Mouse (Mus musculus): ENCODE data around the gene Plpp3.

Gene Plpp3

DNA sequence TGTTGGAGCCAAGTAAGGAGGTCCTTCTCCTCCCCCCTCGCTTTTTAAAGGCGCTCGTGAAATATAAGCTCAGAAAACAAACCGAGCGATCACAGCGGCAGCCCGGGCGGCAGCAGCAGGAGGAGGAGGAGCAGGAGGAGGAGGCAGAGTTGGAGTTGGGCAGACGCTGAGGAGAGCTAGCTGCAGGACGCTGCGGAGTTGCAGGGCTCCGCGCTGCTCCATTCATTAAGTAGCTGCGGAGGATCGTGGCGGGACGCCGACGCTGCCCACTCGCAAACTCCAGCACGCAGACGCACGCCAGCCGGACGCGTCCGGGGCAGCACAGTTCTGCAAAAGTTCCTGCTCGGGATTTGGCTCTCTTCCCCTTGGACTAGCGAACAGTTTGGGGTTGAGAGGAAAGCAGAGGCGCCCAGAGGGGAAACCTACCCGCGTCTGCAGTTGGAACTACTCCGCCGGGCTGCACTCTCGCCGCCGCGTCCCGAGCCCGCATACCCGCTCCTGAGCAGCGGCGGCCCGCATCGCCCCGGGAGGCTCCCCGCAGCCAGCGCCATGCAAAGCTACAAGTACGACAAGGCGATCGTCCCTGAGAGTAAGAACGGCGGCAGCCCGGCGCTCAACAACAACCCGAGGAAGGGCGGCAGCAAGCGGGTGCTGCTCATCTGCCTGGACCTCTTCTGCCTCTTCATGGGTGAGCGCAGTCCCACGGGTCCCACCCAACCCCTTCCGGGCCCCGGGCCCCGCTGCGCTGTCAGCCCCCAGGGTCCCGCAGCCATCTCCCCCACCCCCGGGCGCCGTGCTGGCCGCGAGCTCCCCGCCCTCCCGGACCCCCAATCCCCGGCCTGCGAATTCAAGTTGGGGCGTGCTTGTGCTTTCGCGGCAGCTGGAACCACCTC is at the start of gene Plpp3:
Gene Plpp3 (plus strand): TSS at position 72 of the 893 bp plus-strand sequence.
- DNase-seq (ENCODE audit: low spot score): peak; percentile 90

DNA sequence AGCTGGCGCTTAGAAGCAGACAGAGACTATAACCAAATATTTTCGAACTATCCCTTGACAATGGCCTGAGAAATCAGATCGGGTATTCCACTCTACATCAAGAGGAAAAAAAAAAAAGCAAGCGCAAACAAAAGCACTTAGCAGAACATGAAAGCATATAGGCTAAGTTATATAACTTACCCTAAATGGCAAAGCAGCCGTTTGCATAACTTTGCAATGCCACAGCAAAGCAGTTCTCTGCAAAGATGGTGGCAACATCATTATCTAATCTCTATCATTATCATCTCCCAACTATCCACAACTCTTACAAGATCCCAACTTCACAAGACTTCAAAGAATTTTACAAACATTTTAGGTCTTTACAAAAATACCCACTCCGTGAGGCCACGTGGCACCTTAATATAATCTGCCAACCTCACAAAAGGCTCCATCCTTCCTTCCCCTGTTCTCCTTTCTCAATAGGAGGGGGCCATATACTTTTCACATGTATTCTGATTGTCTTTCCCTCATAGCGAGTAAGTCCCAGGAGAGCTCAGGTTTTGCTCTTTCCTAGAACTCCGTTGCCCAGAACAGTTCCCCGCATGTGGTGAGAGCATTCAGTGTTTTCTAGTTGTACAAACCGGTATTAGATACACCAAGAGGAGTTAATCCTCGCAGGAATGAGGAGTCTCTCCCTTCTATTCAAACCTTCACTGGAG is 49.1 kb upstream of the Plpp3 start:
- no peak for DNase-seq (ENCODE audit: low spot score)

DNA sequence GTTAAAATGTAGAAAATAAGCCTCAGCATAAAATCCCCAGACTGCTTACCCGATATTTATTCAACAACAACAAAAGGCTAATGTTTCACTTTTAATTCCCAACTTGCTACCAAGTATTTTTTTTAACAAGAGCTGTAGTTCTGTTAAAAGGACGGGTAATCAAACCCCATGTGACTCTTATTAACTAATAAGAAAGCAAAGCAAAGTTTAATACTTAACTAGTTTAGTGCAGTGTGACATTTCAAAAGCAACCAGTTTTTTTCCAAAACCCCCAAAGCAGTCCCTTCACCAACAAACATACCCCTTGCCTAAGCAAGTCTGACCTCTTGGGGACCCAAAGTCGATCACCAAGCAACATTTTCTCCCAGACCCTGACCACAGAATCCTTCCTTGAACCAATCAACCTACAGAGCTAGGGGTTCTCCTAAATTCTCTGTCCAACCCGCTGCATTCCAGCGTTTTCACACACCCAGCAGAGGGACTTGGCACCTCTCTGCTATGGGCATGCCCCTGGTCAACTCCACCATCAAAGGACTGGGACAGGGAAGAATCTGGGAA is 48.4 kb upstream of the Plpp3 start:
- no peak for DNase-seq (ENCODE audit: low spot score)

DNA sequence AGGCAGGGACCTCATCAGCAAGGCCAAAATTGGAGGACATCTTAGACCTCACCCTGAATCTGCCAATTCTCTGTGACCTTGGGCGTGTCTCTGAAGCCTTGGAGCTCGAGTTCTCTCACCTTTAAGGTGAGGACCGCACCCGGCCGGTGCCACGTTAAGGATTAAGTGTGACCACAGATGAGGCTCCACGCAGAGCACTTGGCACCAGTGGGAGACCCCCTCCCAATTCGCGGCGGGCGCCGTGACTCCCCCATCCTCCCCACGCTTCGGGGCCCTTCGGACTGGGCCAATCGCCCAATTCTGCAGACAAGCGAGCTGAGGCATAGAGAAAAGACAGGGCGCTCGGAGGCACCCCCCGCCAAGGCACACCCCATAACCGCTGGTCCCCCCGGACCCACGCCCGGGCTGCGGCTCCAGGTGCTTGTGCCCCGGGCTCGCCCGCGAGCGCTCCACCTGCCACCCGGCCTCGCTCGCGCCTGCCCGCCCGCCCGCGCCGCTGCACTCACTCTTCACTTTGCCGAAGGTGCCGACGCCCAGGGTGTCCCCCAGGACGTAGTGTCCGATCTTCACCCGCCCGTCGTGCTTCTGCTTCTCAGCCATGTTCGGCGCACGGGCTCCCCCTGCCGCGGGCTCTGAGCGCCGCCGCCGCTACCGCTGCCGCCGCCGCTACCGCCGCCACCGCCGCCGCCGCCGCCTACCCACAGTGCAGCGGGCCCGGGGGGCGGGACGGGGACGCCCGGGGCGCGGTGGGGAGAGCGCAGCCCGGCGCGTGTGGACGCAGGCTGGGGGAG is 47.8 kb upstream of the Plpp3 start, which contains the start of gene Prkaa2:
Gene Prkaa2 (minus strand): TSS at position 692 of the 791 bp plus-strand sequence.
- peak; percentile 79 for DNase-seq (ENCODE audit: low spot score)

DNA sequence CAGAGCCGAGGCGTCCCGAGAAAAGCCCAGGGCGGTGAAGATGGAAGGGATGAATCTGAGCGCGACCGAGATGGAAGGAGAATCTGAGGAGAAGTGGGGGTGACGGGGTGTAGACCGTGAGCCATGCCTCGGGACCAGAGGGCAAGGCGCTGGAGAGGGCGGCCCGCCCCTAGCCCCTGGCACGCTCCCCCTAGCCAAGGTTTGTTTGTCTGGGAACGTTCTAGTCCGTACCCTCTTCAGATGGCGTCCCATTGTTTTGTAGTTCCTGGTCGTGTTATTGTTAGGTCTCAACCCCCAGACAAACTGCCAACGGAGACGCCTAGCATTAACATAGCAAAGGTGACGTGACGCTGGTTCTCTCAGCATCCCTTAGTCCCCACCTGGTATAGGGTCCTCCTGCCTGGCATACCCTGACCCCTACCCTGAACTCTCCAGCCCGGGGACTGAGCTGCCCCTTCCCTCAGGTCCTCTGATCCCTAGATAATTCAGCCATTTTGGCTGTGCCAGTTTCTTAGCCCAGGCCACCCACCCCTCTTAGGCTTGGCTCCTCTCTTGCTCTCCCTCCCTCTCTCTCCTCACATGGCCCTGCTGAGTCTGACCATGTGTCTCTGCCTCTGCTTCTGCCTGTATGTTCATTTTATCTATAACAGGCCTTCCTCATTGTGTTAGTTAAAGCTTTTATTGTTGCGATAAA is 47.0 kb upstream of the Plpp3 start:
- no peak for DNase-seq (ENCODE audit: low spot score)

DNA sequence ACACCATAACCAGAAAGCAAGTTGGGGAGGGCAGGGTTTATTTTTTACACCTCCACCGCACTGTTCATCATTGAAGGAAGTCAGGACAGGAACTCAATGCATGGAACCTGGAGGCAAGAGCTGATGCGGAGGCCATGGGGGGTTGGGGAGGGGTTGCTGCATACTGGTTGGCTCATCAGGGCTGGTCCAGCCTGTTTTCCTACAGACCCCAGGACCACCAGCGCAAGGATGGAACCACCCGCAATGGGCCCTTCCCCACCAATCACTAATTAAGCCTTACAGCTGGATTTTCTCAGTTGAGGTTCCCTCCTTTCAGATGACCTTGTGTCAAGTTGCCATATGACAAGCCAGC is 46.5 kb upstream of the Plpp3 start:
- DNase-seq (ENCODE audit: low spot score): no peak

DNA sequence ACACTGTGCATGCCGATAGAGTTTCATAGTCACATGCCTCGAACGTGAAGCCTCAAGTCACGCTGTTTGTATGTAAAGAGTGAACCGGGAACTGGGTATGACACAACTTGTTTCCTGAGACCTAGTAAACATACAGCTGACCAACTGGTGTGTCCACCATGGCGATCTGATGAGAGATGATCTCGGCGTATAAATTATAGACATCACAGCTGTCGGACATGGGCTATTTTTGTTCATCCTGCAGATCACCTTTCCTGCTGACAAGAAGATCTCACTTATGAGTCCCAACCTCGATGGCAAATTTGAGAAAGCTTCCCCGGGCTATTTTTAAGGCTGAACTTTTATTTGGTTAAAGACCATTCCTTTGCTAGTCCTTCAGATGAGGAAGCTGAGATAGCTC is 45.4 kb upstream of the Plpp3 start:
- DNase-seq (ENCODE audit: low spot score): no peak

DNA sequence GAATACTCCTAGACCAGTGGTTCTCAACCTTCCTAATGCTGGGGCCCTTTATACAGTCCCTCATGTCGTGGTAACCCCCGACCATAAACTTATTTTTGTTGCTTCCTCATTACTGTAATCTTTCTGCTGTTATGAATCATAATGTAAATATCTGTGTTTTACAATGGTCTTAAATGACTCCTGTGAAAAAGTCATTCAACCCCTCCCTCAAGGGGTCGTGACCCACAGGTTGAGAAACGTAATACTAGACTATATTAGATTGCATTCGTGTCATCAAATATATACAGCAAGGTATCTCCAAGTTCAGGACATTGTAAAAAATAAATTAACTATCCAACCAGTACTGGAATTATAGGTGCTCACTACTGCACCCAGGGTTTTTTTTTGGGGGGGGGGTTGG is 44.1 kb upstream of the Plpp3 start:
- DNase-seq (ENCODE audit: low spot score): no peak

DNA sequence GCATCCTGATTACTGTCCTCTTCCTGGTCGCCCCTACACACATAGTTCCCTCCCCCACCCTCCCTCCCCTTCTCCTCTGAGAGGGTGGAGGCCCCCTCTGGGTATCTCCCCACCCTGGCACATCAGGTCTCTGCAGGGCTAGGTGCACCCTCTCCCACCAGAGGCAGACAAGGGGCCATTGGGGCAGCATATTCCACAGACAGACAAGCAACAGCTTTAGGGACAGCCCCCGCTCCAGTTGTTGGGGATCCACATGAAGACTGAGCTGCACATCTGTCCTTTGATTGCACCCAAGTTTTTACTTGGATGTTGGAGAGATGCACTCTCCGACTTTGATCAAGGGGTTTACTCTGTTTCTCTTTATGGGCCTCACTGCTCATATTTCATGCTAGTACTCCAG is 43.7 kb upstream of the Plpp3 start:
- DNase-seq (ENCODE audit: low spot score): no peak

DNA sequence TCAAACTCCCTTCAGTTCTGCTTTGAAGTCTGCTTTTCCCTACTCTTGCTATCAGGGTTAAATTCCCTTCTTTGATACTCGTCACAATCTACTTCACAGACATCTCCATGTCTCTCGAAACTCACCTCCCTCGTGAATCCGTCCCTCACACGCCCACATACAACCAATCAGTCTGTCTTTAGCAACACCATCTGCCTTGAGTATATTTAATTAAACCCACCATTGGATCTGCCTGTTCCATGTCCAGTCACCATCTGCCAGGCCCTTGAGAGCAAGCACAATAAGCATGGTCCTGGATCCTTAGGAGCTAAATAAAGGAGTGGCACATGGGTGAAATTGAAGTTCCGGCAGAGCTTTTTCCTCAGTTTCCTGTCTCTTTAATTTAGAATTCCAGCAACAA is 36.1 kb upstream of the Plpp3 start:
- DNase-seq (ENCODE audit: low spot score): no peak

DNA sequence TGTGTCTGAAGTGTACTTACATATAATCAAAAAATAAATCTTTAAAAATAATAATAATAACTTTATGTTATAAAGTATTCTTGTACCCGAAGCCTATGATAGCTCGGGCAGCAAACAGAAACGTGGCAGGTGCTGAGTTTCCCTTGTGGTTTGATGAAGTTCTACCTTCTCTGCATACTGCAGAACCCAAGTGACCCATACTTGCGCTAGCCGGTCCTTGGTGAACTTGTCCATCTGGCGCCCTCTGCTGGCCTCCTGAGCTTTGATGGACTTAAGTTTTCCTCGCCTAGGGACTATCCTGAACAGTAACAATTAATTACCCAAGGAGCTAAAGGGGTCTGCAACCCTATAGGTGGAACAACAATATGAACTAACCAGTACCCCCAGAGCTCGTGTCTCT is 34.7 kb upstream of the Plpp3 start:
- DNase-seq (ENCODE audit: low spot score): peak; percentile 77

DNA sequence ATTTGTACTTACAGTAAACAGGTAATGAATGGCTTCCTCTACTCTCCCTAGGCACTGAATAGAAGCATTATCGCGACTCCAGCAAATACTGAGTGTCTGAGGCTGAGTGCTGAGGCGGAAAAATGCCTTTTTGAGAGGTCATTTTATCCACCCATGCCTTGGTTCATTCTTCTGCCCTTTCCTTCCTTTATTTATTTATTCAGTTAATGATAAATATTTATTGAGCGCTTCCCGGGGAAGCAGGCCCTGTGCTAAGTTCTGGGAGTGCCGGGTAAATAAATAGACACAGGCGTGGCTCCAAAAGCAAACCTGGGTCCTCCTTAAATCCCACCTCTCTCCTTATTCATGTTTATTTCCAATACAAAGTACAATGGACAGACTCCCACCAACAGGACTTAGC is 27.9 kb upstream of the Plpp3 start:
- DNase-seq (ENCODE audit: low spot score): no peak

DNA sequence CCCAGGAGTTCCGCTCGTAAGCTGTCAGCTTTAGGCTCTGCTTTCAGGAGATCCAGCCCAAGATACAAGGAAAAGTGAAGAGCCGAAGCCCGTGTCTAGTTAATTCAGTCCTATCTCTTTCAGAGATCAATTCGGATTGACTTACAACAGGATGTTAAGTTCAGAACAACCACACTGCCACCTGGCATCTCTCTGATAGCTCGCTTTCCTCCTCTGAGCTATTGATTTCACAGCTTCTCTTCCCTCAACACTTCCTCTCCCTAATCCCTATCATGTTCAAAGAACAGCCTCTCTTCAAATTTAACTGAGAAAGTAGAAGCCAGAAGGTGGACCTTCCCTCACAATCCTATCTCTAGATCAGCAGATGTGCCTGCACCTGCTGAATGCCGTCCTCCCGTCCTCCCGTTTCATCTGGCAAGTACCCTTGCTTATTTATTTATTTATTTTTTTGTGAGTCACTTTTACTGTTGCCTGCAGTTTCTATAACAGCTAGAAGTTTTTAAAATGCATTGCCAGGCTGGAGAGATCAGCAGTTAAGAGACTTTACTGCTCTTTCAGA is 25.3 kb upstream of the Plpp3 start:
- no peak for DNase-seq (ENCODE audit: low spot score)

DNA sequence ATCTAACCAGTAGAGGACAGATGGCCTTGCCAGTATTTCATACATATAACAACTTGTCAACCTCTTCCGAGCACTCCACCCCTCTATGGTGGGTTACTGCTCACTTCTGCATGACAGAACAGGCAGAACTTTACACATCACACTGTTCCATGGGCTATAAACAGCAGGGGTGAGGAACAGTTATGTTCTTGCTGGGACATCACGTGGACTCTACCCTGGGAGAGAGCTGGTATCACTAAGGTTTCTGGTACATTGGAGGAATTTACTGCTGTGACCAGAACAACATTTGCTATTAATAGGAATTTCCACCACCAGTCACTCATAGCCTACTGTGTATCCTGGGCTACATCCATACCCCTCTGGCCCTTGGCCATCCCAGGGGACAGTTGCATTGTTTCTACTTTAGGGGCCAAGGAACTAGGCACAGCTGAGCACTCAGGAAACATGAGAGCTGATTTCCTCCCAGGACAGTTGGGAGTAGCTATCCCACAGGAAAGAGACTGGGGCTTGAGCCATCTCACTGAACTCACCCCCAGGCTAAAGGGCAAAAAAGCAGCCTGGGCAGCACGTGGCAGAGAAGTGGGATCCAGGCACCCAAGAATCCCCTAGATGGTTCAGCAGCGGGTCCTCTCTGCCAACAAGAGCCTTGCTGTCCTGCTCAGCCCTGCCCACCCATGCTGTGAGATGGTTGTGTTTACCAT is 23.6 kb upstream of the Plpp3 start:
- DNase-seq (ENCODE audit: low spot score): no peak

DNA sequence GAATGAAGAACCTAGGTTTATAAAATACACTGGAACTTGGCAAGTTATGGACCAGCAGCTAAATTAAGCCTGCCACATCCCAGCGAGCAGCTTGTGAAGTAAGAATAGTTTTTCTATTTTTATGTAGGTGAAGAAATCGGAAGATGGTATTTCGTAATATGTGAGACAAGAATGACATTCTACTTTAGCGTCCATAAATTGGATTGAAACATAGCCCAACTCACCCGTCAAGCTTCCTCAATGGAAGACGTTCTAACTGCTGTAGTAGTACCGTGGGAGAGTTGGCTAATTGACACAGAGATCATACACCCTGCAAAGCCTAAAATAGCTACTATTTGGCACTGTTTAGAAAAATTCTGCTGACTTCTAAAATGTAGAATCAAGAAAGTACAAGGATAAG is 7.7 kb upstream of the Plpp3 start:
- DNase-seq (ENCODE audit: low spot score): no peak

DNA sequence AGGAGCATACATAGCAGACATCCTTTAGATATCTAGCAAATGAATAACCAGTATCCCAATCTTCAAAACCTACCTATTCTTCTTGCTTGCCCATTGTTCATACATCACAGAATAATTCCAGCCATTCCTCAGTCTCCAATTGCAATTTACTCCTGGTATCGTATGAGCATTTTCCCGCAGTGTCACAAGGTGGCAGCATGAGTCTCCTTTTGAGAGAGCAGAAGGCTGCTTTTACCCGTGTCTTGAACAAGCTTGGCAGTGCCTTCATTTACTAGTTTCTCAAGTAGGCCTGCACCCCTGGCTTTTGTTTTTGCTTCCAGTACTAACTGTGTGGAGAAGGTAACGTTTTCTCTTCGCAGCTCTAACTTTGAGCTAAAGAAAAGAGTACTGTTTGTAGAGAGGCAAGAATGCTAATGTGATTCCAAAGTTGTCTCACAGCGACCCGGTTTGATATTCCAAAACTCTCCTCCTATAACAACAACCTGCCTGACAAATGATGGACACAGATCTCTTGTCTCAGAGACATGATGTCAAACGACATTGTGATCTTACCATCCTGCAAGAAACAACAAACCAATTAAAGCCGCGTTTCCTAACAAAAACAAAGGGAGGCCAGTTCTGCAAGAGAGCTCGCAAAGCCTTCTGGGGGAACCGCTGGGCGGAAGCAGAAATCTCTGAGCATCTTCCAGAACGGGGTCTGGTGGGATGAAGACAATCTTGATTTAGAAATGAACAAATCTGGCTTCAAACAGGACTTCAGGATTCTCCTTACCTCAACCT is 5.0 kb upstream of the Plpp3 start:
- peak; percentile 82 for DNase-seq (ENCODE audit: low spot score)

DNA sequence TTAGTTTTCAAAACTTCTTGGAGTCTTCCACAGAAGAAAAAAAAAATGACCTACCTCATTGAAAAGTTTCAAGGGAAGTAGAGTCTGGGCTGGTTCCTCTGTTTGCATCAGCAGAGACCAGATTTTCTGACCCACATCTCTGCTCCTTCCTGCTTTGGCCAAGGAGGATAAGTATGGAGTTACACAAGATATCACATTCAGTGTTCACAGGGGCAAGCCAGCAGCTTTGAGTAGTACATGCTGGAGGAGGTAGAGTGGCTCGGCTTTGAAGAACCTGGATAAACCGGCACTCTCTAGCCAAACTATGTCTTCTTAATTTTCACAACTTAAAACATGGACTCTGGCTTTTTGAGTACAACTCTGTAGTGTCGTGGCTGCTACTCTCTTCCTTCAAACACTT is 3.9 kb upstream of the Plpp3 start:
- no peak for DNase-seq (ENCODE audit: low spot score)

DNA sequence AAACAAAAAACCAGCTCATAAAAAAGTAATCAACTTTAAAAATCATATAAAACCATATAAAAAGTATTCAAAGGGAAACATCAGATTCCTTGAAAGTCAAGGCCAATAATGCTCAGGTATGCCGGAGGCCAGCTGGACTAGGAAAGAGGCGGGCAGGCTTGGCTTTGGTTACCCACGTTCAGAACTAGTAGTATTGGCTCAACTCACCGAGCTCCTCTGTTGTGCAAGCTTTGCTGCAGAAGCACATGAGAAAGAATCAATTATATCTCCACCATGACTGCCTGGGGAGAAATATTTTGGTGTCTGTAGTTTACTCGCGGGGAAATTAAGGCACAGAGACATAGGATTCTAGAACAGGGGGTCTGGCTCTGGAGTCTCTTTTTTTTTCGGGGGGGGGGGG is 866 bp upstream of the Plpp3 start:
- DNase-seq (ENCODE audit: low spot score): no peak

DNA sequence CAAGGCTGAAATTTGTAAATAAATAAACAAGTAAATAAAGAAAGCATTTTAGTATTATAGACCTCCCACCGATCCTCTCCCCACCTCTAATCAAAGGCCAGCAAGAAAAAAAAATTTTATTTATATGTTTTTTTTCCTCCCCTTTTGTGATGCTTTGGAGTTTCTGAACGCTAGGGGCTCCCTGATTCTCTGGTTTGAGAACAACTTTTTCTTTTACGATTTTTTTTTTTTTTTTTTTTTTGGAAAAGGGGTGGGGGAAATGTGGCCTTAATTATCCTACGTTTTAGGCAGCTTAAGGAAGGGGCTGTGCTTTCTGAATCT is 232 bp upstream of the Plpp3 start:
- DNase-seq (ENCODE audit: low spot score): no peak

DNA sequence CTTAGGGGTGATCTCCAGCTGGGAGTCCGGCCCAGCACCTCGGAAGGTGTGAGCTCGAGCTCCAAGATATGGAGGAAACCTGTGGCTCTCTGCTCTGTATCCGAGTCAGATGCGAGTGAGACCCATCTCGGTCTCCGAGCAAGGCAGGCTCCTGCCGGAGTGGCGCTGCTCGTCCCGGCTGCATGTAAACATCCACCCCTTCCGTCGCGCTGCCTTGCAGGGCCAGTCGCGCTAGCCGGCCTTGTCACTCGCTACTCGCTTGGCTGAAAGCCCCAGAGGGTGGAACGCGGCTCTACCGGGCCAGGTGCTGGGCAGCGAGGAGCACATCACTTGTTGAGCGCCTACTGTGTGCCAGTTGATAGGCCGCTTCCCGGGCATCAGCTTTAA is 1.0 kb downstream of the Plpp3 start:
- DNase-seq (ENCODE audit: low spot score): peak; percentile 82

Measured in urinary bladder, postnatal 14 days (tissue).